Mouse (Mus musculus) kidney, adult 9 months (tissue): ENCODE results near the gene Sebox.
A peak's percentile ranks its signal among the peaks of the same experiment; 100 is the strongest.
"Not testable (repeated sequence)": the region's sequence is repeated elsewhere in the genome, so short reads cannot be mapped to it uniquely, and the experiment has no call there.

Source experiments
- DNase-seq: peaks from one replicate; pipeline ENCODE4 v3.0.0; 2022

Sebox gene

GRCm38 (mm10) chr11:78499004-78499403 lies 4.2 kb upstream of the Sebox start, which contains the start of gene Vtn:
Gene Vtn, plus strand, starts transcription at chr11:78499091.
- DNase-seq = no peak

DNA sequence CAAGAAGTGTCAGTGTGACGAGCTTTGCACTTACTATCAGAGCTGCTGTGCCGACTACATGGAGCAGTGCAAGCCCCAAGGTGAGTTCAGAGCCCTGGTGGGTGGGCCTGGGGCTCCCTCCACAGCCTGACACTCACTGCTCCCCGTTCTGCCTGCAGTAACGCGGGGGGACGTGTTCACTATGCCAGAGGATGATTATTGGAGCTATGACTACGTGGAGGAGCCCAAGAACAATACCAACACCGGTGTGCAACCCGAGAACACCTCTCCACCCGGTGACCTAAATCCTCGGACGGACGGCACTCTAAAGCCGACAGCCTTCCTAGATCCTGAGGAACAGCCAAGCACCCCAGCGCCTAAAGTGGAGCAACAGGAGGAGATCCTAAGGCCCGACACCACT lies 3.7 kb upstream of the Sebox start:
- no peak for DNase-seq

DNA sequence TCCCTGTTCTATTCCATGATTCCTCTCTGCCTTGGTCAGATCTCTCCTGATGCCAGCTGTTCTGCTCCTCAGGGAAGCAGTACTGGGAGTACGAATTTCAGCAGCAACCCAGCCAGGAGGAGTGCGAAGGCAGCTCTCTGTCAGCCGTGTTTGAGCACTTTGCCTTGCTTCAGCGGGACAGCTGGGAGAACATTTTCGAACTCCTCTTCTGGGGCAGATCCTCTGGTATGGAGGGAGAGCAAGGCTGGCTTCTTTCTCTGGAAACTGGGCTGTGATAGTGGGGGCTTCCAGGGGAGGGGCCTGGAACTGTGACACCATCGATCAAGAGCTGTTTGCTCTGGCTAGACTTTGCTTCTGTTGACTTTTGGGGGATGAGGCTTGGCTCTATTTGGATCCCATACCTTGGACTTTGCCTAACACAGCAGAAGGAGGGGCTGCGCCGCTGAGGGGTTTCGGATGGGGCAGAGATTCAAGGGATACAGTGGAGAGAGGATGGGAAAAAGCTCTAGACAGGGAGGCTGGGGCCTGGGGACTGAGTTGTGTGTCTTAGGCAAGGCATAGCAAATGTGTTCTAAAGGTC lies 2.5 kb upstream of the Sebox start:
- DNase-seq = no peak

GRCm38 (mm10) chr11:78501529-78501928 lies 1.7 kb upstream of the Sebox start:
- no peak for DNase-seq

- no peak for DNase-seq
Measured at GRCm38 (mm10) chr11:78505430-78505829, 2.2 kb downstream of the Sebox start.

GRCm38 (mm10) chr11:78509148-78509547 lies 5.9 kb downstream of the Sebox start:
- DNase-seq = no peak

- peak; percentile 88 for DNase-seq
Measured at GRCm38 (mm10) chr11:78512025-78512957, 9.0 kb downstream of the Sebox start, which contains the start of the genes Tmem199 and Poldip2. Gene Tmem199, minus strand, starts transcription at chr11:78512172. Gene Poldip2, plus strand, starts transcription at chr11:78512193.

DNA sequence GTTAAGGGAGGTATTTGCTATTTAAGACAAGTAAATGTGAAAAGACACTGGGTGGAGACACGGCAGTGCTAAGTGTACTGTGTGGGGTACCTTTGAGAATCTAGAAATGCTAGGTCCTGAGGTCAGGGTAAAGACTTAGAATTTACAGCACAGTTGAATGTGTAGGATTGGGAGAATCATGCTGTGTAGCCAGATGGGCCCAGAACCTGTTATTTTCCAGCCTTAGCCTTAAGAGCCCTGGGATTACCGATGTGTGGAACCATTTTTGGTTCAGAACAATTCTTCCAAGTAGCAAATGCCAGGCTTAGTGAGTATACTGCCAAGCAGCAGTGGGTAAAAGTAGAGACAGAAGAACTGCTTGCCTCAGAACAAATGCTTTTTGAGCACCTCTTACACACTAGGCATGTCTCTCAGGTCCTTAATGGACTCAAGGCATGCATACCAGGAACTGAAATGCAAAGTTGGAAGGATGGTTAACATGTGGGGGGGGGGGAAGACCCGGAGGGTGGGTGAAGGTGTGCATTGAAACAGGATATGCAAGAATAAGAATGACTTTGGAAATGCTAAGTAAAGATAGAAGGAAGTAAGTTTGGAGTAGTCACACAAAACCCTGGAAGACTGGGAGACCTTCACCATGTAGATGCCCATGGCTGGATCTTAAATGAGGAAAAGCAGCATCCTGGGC lies 10.0 kb downstream of the Sebox start:
- no peak for DNase-seq

DNA sequence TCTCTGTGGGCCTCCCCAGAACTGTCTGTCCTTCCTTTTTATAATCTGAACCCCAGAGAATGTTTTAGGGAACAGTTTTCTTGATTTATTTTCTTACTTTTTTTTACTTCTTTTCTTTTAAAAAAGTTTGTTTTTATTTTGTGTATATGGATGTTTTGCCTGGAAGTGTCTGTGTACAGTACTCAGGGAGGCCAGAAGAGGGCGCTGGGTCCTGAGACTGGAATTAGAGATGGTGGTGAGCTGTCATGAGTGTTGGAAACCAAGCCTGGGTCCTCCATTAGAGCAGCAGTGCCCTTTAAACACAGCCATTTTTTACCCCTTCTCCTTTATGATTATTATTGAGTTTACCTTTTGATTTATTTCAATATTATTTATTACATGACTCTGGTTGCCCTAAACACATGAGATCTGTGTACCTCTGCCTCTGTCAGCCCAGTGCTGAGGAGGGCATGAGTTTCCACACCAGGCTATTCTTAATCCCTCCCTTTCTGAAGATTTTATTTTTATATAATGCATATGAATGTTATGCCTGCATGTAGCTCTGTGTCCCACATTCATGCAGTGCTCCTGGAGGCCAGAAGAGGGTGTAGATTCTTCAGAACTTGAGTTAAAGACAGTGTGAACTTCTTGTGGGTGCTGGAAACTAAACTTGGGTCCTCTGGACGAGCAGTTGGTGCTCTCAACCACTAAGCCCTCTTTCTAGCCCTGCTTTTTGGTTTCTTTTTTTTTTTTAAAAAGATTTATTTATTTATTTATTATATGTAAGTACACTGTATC lies 12.5 kb downstream of the Sebox start:
- no peak for DNase-seq

DNA sequence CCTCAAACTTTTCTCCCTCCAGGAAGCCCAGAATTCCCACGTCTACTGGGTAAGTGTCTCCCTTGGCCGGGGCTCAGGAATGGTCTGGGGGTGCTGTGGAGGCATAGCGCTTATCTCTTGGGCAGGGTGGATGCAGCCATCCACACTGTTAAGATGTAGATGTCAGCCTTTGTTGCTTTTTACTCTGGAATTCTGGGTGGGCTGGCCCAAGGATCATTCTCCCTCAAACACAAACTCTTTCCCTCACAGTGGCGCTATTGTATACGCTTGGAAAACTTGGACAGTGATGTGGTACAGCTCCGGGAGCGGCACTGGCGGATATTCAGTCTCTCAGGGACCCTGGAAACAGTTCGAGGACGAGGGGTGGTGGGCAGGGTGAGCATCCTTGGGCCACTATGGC lies 15.7 kb downstream of the Sebox start:
- no peak for DNase-seq

DNA sequence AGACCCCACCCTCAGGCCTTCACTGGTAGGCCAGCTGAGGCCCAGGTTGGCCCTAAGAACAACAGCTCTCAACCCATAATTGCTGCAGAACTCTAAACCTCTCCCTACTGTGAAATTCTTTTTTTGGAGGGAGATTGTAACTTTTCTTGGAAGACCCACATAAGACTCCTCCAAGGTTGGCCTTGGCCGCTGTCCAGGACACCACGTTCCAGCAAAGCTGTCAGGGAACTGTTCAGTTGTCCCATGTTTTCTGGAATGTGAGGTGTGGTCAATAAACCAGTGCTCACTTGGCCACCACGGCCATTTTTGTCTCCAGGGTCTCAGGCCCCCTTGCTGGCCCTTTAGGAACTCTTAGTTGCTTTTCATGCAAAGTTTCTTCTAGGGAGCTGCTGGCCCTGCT lies 18.6 kb downstream of the Sebox start:
- no peak for DNase-seq

DNA sequence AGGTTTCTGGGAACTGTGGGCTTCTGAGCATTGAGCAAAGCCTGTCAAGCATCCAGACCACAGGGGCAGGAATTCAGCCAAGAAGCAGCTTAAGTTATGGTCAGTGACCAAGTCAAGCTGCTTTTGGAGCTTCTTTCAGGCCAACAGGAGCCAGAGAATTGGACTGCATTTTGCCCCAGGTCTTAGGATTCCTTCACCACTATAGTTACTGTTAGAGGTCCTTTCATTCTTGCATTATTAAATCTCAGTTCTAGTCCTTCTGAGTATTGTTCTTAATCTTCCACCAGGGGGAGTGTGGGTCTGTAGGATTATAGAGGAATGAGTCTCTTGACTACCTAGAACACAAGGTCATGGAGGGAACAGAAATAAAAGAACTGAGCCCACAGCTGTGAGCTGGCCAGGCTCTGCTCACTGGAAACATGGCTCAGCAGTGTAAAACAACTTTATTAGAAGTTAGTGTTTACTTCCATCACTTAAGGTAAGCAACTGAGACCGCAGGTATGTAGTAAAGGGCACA lies 19.3 kb downstream of the Sebox start:
- peak; percentile 62 for DNase-seq

GRCm38 (mm10) chr11:78523241-78523955 lies 20.2 kb downstream of the Sebox start:
- DNase-seq = no peak

DNA sequence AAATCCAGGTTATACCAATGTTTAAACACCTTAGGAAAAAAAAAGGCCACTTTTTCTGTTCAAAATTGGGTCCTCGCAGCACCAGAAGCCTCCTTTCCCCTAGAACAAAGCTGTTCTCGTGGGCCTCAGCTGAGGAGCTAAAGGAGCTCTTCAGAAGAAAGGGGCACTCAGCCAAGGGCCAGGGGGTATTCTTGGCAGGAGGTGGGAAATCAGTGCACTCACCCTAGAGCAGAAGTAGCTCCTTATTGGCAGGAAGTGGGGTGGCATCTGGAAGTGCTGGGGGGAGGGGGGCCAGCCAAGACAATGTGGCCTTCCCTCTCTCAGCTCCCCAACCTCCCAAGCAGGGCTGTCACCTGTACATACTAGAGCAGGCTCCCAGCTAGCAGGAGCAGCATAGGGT lies 21.6 kb downstream of the Sebox start:
- DNase-seq = no peak

GRCm38 (mm10) chr11:78528714-78529113 lies 25.5 kb downstream of the Sebox start:
- no peak for DNase-seq

DNA sequence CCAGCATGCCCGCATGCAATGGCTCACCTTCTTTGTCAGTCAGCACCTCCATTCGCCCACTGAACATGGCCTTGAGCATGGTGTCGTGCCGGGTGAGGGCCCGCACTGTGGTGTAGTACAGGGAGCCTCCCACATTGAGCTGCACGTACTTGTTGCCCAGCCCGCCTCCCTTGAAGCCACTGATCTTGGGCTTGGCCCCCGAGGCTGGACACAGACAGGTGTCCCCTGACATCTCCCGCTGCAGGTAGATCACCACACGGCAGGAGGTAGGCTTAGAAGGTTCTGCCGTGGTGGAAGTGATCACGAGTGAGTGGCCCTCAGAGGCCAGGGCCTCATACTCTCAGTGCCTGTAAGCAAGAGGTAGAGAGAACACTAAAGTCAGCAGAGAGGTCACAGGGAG lies 26.8 kb downstream of the Sebox start:
- no peak for DNase-seq

DNA sequence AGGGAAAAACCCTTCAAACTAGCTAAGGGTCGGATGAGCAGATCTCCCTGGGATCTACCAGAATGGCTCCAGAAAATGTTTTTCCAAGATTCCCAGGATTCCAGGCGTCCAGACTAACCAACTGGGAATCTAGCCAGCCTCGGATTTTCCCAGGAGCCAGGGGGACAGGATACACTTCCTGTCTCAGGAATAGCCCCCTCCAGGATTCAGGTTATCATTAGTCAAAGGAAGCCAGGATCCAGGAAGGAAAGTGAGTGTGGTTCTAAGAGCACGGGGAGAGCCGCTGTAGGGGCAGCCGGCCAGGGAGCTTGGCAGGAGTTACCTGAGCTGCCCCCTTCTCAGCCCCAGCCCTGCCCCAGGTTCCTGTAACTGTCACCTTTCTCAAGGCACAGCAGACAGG lies 27.8 kb downstream of the Sebox start:
- peak; percentile 78 for DNase-seq

- DNase-seq = not testable (repeated sequence)
Measured at GRCm38 (mm10) chr11:78531515-78531914, 28.3 kb downstream of the Sebox start.

DNA sequence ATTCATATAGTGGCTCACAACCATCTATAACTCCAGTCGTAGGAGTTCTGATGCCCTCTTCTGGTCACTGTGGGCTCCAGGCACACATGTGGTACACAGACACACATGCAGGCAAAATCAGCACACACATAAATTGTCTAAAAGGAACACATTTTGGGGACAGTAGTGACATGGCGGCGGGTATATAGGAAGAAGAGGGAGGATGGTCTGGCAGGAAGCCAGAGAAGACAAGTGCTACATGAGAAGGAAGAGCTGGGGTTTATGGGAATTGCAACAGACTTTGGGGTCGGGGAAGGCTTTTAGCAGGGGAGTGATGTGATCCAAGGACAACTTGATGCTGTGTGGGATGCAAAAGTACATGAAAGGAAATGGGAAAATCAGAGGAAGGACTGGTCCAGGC lies 31.3 kb downstream of the Sebox start:
- no peak for DNase-seq

DNA sequence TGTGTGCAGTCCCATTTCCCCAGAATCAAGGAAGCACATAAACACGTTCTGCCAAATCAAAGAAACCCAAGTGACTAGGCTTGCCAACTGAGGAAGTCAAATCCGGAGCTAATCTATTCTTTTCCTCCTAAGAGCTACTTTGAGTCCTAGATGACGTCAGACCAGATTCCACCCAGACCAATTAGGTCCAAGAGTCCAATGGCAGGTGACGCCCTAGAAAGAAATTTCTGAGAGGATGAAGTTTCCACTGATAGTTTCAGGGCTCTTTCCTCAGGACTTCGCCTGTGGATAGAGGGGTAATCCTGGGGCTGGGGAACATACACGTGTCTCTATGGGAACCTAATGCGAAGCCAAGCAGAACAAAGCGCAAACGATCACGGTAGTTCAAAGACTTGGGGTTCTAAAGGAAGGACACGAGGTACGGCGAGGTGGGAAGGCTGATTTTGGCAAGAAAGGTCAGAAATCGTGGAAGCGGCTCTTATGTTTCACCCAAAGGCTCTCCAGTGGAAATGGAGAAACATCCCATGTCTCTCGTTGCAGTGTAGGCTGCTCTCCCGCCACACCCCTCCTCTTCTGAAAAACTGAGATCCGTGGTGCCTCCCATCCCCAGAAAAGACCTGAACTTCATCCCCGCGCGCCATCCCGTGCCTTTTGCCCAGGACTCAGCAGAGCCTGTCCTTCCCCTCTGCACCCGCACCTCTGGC lies 32.3 kb downstream of the Sebox start:
- peak; percentile 82 for DNase-seq

GRCm38 (mm10) chr11:78536080-78536689 lies 32.9 kb downstream of the Sebox start, which contains the start of the genes Tnfaip1 and Ift20:
Gene Tnfaip1, minus strand, starts transcription at chr11:78536332.
Gene Ift20, plus strand, starts transcription at chr11:78536361.
- DNase-seq = peak; percentile 99
